Mouse (Mus musculus) stomach, embryonic 14.5 days (tissue): Measurements from ENCODE around the gene Pttg1. TPM values are rescaled to one million over a fixed set of nuclear protein-coding genes. Genes with fewer than 3 reads are reported as not detected.

Source experiments
- ATAC-seq: fragments of 200-750 bp; cut with Nextera tagmentation; 2 replicates; pipeline ENCODE4 v1.8.0; 2017; ENCODE audit warnings: low read depth, moderate TSS enrichment; ENCODE audit not compliant: insufficient number of reproducible peaks, insufficient read depth, low FRiP score
- H3K27ac ChIP-seq: fragments of 300-500 bp; sonication (generic); 2 replicates; pipeline ENCODE4 v1.5.1; 2014; ENCODE audit warnings: mild to moderate bottlenecking, low read length, moderate library complexity, mixed read lengths
- H3K27me3 ChIP-seq: fragments of 300-500 bp; sonication (generic); 2 replicates; pipeline ENCODE4 v1.6.1; 2014; ENCODE audit warnings: low read length, control low read depth, mixed read lengths; ENCODE audit not compliant: control insufficient read depth, insufficient read depth
- H3K36me3 ChIP-seq: fragments of 300-500 bp; sonication (generic); 2 replicates; pipeline ENCODE4 v1.6.1; 2014; ENCODE audit warnings: mild to moderate bottlenecking, control low read depth, low read length, moderate library complexity, mixed read lengths; ENCODE audit not compliant: control insufficient read depth, insufficient read depth
- H3K4me1 ChIP-seq: fragments of 300-500 bp; sonication (generic); 2 replicates; pipeline ENCODE4 v1.6.1; 2014; ENCODE audit warnings: low read length, control low read depth, mixed read lengths; ENCODE audit not compliant: control insufficient read depth, insufficient read depth
- H3K4me2 ChIP-seq: fragments of 300-500 bp; sonication (generic); replicated peaks from 2 replicates; pipeline ENCODE4 v1.6.1; 2014; ENCODE audit warnings: low read depth, low read length, control low read depth
- H3K4me3 ChIP-seq: fragments of 300-500 bp; sonication (generic); 2 replicates; pipeline ENCODE4 v1.5.1; 2014; ENCODE audit warnings: low read depth, low read length, control low read depth
- H3K9ac ChIP-seq: fragments of 300-500 bp; sonication (generic); replicated peaks from 2 replicates; pipeline ENCODE4 v1.6.1; 2014; ENCODE audit warnings: low read depth, mild to moderate bottlenecking, control low read depth, low read length, moderate library complexity, mixed read lengths
- H3K9me3 ChIP-seq: fragments of 300-500 bp; sonication (generic); 2 replicates; pipeline ENCODE4 v1.6.1; 2016; ENCODE audit warnings: low read depth, low read length, control low read depth; ENCODE audit not compliant: control insufficient read depth
- WGBS: fragments of 180-500 bp; shearing (Covaris S2); extraction: QIAGEN DNeasy Blood & Tissue Kit; methylation state at CpG from one replicate; pipeline ENCODE4 v1.1.7; 2014; 5-methylcytosine and 5-hydroxymethylcytosine counted together
- polyA plus RNA-seq: library from polyadenylated mRNA; unstranded; fragments of >200 nt; fragmentation: Nextera tagmentation; extraction: Ambion mirVana; gene quantifications from 2 replicates; pipeline ENCODE4 v1.2.1, GENCODE M21; 2014

The Pttg1 gene
- polyA plus RNA-seq, 1 experiment from 2014 or later, result 74.9 TPM

GRCm38 (mm10) chr11:43387004-43387880, 38.8 kb downstream of the Pttg1 start:
- Histone ChIP-seq H3K27ac (no peak overlapping the region), H3K36me3 (no peaks in the 10 kb centered on the region), H3K27me3 (no peaks in the 10 kb centered on the region), H3K9me3 (no peaks in the 10 kb centered on the region), H3K4me2 (no peak overlapping the region), H3K4me3 (no peak overlapping the region), H3K9ac (no peak overlapping the region), H3K4me1 (0 out of 2 replicates have a peak, but pooled peaks cover 3% of the 10 kb centered on the region)
- ATAC-seq, result no peak
- WGBS, result 87% methylated on average over 14 of the region's 14 CpGs

- Histone ChIP-seq H3K4me3 (peak overlapping the region; percentile 22), H3K27me3 (no peaks in the 10 kb centered on the region), H3K4me2 (peak overlapping the region; percentile 55), H3K9me3 (no peaks in the 10 kb centered on the region), H3K36me3 (no peaks in the 10 kb centered on the region), H3K9ac (no peak overlapping the region), H3K4me1 (0 out of 2 replicates have a peak, but pooled peaks cover 3% of the 10 kb centered on the region), H3K27ac (no peak overlapping the region; the same call in 1 of the 2 replicates)
- peak; percentile 38; the same call in 1 of the 2 replicates for ATAC-seq
- 7% methylated on average over 8 of the region's 8 CpGs for WGBS
Measured at GRCm38 (mm10) chr11:43385716-43386115, 40.3 kb downstream of the Pttg1 start.

GRCm38 (mm10) chr11:43385055-43385649, 40.9 kb downstream of the Pttg1 start:
- Histone ChIP-seq H3K27ac (peak overlapping the region; percentile 30; the same call in 1 of the 2 replicates), H3K4me3 (peak overlapping the region; percentile 22), H3K9me3 (no peaks in the 10 kb centered on the region), H3K9ac (peak overlapping the region; percentile 12), H3K4me1 (0 out of 2 replicates have a peak, but pooled peaks cover 3% of the 10 kb centered on the region), H3K27me3 (no peaks in the 10 kb centered on the region), H3K4me2 (peak overlapping the region; percentile 55), H3K36me3 (no peaks in the 10 kb centered on the region)
- WGBS, result 2% methylated on average over 18 of the region's 18 CpGs
- peak; percentile 81; the same call in 1 of the 2 replicates for ATAC-seq

GRCm38 (mm10) chr11:43383581-43383980, 42.5 kb downstream of the Pttg1 start:
- H3K9ac ChIP-seq, result no peak overlapping the region
- no peaks in the 10 kb centered on the region for H3K27me3 ChIP-seq
- H3K4me3 ChIP-seq, result no peak overlapping the region
- no peaks in the 10 kb centered on the region for H3K9me3 ChIP-seq
- WGBS, result 81% methylated on average over 2 of the region's 2 CpGs
- no peak overlapping the region for H3K4me2 ChIP-seq
- no peaks in the 10 kb centered on the region for H3K36me3 ChIP-seq
- no peak overlapping the region for H3K27ac ChIP-seq
- 0 out of 2 replicates have a peak, but pooled peaks cover 3% of the 10 kb centered on the region for H3K4me1 ChIP-seq
- no peak for ATAC-seq

GRCm38 (mm10) chr11:43380901-43381300, 45.1 kb downstream of the Pttg1 start:
- no peak overlapping the region for H3K4me3 ChIP-seq
- no peak overlapping the region for H3K27ac ChIP-seq
- no peak overlapping the region for H3K9ac ChIP-seq
- no peak for ATAC-seq
- H3K36me3 ChIP-seq, result no peaks in the 10 kb centered on the region
- H3K4me1 ChIP-seq, result 0 out of 2 replicates have a peak, but pooled peaks cover 3% of the 10 kb centered on the region
- WGBS, result 88% methylated on average over 7 of the region's 7 CpGs
- no peaks in the 10 kb centered on the region for H3K27me3 ChIP-seq
- H3K9me3 ChIP-seq, result no peaks in the 10 kb centered on the region
- no peak overlapping the region for H3K4me2 ChIP-seq

GRCm38 (mm10) chr11:43379911-43380485, 46.1 kb downstream of the Pttg1 start:
- no peak overlapping the region for H3K27ac ChIP-seq
- ATAC-seq, result no peak
- 77% methylated on average over 11 of the region's 11 CpGs for WGBS

GRCm38 (mm10) chr11:43379488-43379887, 46.6 kb downstream of the Pttg1 start:
- Histone ChIP-seq H3K36me3 (no peaks in the 10 kb centered on the region), H3K27me3 (no peaks in the 10 kb centered on the region), H3K4me3 (no peak overlapping the region), H3K27ac (no peak overlapping the region), H3K9me3 (no peaks in the 10 kb centered on the region), H3K4me1 (no peaks in the 10 kb centered on the region), H3K9ac (no peak overlapping the region), H3K4me2 (no peak overlapping the region)
- WGBS, result 91% methylated on average over 3 of the region's 3 CpGs
- no peak for ATAC-seq

More at GRCm38 (mm10) chr11:43379911-43380485, 46.1 kb downstream of the Pttg1 start:
- no peaks in the 10 kb centered on the region for H3K27me3 ChIP-seq
- H3K36me3 ChIP-seq, result no peaks in the 10 kb centered on the region
- 0 out of 2 replicates have a peak, but pooled peaks cover 3% of the 10 kb centered on the region for H3K4me1 ChIP-seq
- no peak overlapping the region for H3K9ac ChIP-seq
- H3K4me3 ChIP-seq, result no peak overlapping the region
- no peaks in the 10 kb centered on the region for H3K9me3 ChIP-seq
- H3K4me2 ChIP-seq, result no peak overlapping the region

GRCm38 (mm10) chr11:43377083-43377850, 48.8 kb downstream of the Pttg1 start:
- no peaks in the 10 kb centered on the region for H3K9me3 ChIP-seq
- no peaks in the 10 kb centered on the region for H3K4me1 ChIP-seq
- WGBS, result 83% methylated on average over 8 of the region's 8 CpGs
- H3K4me2 ChIP-seq, result no peak overlapping the region
- ATAC-seq, result no peak
- no peak overlapping the region for H3K27ac ChIP-seq
- no peak overlapping the region for H3K4me3 ChIP-seq
- H3K27me3 ChIP-seq, result no peaks in the 10 kb centered on the region
- no peak overlapping the region for H3K9ac ChIP-seq
- H3K36me3 ChIP-seq, result no peaks in the 10 kb centered on the region
